Mouse (Mus musculus): ENCODE measurements at regions not wholly inside any gene's neighbourhood (a gene's known extent, or its start where the extent isn't known, plus 50 kb on each side); places are given as distances from the start of the nearest gene placed in this dataset.

GRCm38 (mm10) chr4:87570470-87570891 lies 340.2 kb upstream of the Slc24a2 start:
- peak; percentile 61 for DNase-seq (ENCODE audit: low spot score)
- no peaks in the 10 kb centered on the region for H3K27me3 ChIP-seq (ENCODE audit: control insufficient read depth, insufficient read depth, low read length)
- no peak overlapping the region for H3K4me3 ChIP-seq (ENCODE audit: low read depth, low read length)
- H3K4me2 ChIP-seq (ENCODE audit: low read depth) = no peak overlapping the region
- H3K4me1 ChIP-seq (ENCODE audit: control insufficient read depth, insufficient read depth, low read length) = 0 out of 2 replicates have a peak, but pooled peaks cover 3% of the 10 kb centered on the region
- ATAC-seq (ENCODE audit: insufficient read depth, low FRiP score, low TSS enrichment) = peak; percentile 90
- no peaks in the 10 kb centered on the region for H3K9me3 ChIP-seq (ENCODE audit: control insufficient read depth, low read length)
- peak overlapping the region; percentile 47 for H3K27ac ChIP-seq (ENCODE audit: low read depth, low read length)
- H3K9ac ChIP-seq (ENCODE audit: low read length) = no peak overlapping the region
- 40% methylated on average over 13 of the region's 13 CpGs for WGBS
- H3K36me3 ChIP-seq (ENCODE audit: control insufficient read depth, insufficient read depth, low read length) = no peaks in the 10 kb centered on the region

DNA sequence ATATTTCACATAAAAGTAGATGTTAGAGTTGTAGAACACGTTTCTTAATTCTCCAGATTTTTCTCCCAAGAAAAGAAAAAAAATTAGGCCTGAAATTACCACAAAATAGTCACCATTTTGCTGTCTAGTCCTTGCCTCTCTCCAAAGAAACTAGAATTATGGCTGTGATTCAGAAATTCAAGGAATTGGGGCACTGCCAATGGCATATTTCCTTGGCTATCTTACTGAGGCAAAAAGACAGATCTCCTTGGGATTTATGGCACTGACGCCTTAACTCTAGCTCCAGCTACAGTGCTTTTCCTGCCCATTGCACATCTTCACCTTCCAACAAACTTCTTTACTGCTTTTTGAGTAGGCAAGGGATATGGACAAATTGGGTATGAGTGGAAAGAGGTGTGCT lies 336.3 kb upstream of the Slc24a2 start:
- Histone ChIP-seq H3K9ac (ENCODE audit: low read length) (no peak overlapping the region), H3K27ac (ENCODE audit: low read depth, low read length) (no peak overlapping the region), H3K36me3 (ENCODE audit: control insufficient read depth, insufficient read depth, low read length) (no peaks in the 10 kb centered on the region), H3K4me2 (ENCODE audit: low read depth) (no peak overlapping the region), H3K4me1 (ENCODE audit: control insufficient read depth, insufficient read depth, low read length) (0 out of 2 replicates have a peak, but pooled peaks cover 3% of the 10 kb centered on the region), H3K4me3 (ENCODE audit: low read depth, low read length) (no peak overlapping the region), H3K27me3 (ENCODE audit: control insufficient read depth, insufficient read depth, low read length) (no peaks in the 10 kb centered on the region), H3K9me3 (ENCODE audit: control insufficient read depth, low read length) (no peaks in the 10 kb centered on the region)
- DNase-seq (ENCODE audit: low spot score) (no peak), ATAC-seq (ENCODE audit: insufficient read depth, low FRiP score, low TSS enrichment) (no peak)
- 85% methylated on average over 2 of the region's 2 CpGs for WGBS

DNA sequence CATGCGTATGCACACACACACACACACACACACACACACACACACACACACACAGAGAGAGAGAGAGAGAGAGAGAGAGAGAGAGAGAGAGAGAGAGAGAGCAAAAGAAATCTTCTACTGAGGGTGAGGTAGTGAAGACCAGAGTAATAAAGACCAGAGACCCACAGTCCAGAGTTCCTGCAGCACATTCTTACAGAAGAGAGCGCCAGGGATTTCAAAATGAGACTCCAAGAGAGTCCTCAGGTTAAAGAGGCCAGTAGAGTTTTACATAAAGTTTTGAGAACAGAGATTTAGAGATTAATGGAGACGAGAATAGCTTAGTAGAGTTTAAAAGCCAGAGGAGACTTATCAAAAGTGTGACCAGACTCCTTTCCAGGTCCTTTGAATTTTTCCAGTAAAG lies 324.6 kb upstream of the Slc24a2 start:
- Histone ChIP-seq H3K9ac (ENCODE audit: low read length) (no peak overlapping the region), H3K4me2 (ENCODE audit: low read depth) (no peak overlapping the region), H3K4me1 (ENCODE audit: control insufficient read depth, insufficient read depth, low read length) (no peaks in the 10 kb centered on the region), H3K27ac (ENCODE audit: low read depth, low read length) (no peak overlapping the region), H3K4me3 (ENCODE audit: low read depth, low read length) (no peak overlapping the region), H3K36me3 (ENCODE audit: control insufficient read depth, insufficient read depth, low read length) (no peaks in the 10 kb centered on the region), H3K9me3 (ENCODE audit: control insufficient read depth, low read length) (no peaks in the 10 kb centered on the region), H3K27me3 (ENCODE audit: control insufficient read depth, insufficient read depth, low read length) (no peaks in the 10 kb centered on the region)
- DNase-seq (ENCODE audit: low spot score) (no peak), ATAC-seq (ENCODE audit: insufficient read depth, low FRiP score, low TSS enrichment) (no peak)
- 92% methylated on average over 3 of the region's 3 CpGs for WGBS

Measured in neural tube, embryonic 11.5 days (tissue).